Comparison of ENCODE assay signal across 8 mouse cellular contexts in the genomic region with DNA sequence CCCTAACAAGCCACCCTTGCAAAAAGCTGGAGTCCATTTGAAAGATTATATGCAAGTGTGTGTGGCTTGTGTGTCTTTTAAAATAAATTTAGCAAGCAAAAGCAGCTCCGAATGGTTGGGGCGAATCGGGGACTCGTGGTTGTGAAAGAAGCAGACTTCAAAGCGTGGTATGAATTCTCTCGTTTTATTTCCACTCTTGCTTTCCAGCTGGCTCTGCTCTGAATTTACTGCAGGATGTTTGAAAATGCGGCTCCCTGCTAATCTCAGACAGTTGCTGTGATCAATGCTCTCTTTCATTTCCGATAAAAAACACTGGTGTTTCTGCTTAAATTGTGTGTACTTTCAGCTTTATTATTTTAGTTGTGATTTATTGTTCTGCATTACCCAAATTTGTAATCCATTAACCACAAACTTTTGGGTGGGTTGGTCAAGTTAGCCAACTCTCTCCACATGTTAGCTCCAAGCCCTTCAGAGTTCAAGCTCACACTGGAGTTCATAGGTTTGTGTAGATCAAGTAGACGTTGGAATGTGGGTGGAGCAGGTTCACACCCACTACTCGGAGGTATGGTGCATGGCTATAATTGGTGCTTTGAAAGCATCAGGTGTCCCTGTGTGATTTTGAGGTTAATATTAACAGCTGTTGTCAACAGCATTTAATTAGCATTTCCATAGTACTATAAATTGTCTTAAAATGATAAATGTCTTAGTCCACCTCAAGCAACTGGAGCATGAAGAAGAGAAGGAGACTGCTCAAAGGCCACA.
DNase-seq lines count a peak whose midpoint lies in the region; ATAC-seq and TF ChIP-seq lines count a peak whose summit lies in the region.

No protein-coding gene starts in this region.

- H3K4me1 ChIP-seq in heart, embryonic 13.5 days = peaks cover 37% of the 10 kb centered on the region
- peaks cover 14% of the 10 kb centered on the region for H3K4me1 ChIP-seq in heart, embryonic 11.5 days (ENCODE audit: control insufficient read depth, insufficient read depth, low read length)

- H3K4me3 ChIP-seq in heart, embryonic 13.5 days = no peak overlapping the region
- no peak overlapping the region for H3K4me3 ChIP-seq in heart, embryonic 11.5 days (ENCODE audit: low read depth, low read length)

- no peaks in the 10 kb centered on the region for H3K36me3 ChIP-seq in heart, embryonic 13.5 days
- H3K36me3 ChIP-seq in heart, embryonic 11.5 days (ENCODE audit: control insufficient read depth, insufficient read depth, low read length) = no peaks in the 10 kb centered on the region

- H3K4me2 ChIP-seq in heart, embryonic 13.5 days = no peak overlapping the region
- H3K4me2 ChIP-seq in heart, embryonic 11.5 days = no peak overlapping the region

- no peak for TF ChIP-seq POLR2A in brain, embryonic 14.5 days (IDR thresholded peaks at IDR 0.05; ENCODE audit: borderline replicate concordance, extremely low read depth, insufficient read depth, insufficient read length, poor library complexity, severe bottlenecking)

- TF ChIP-seq CTCF in brain, embryonic 14.5 days (IDR thresholded peaks at IDR 0.05; ENCODE audit: borderline replicate concordance, extremely low read depth, insufficient read depth, insufficient read length) = no peak

- no peaks in the 10 kb centered on the region for H3K27me3 ChIP-seq in heart, embryonic 13.5 days (replicated peaks)
- no peaks in the 10 kb centered on the region for H3K27me3 ChIP-seq in heart, embryonic 11.5 days (ENCODE audit: control insufficient read depth, insufficient read depth, low read length)

- ATAC-seq in heart, embryonic 13.5 days (ENCODE audit: extremely low read depth, insufficient number of reproducible peaks, low FRiP score, low TSS enrichment) = no peak
- no peak for ATAC-seq in heart, embryonic 11.5 days (replicated peaks; ENCODE audit: insufficient number of reproducible peaks, low FRiP score, low TSS enrichment)

- WGBS in heart, embryonic 13.5 days = 68% methylated on average over 10 of the region's 10 CpGs
- 76% methylated on average over 10 of the region's 10 CpGs for whole genome bisulfite sequencing in heart, embryonic 11.5 days (ENCODE audit: insufficient replicate concordance)

- peak; percentile 23 for DNase-seq in brain, embryonic 14.5 days (ENCODE audit: low read depth)
- peak; percentile 68 for DNase-seq in kidney, postnatal 10 days
- peak; percentile 44 for DNase-seq in right cerebral cortex, adult 18-20 months
- DNase-seq in ovary, postnatal 14 days (ENCODE audit: low spot score) = no peak
- DNase-seq in spleen, adult 18-20 months = no peak
- no peak for DNase-seq in MN1 (ENCODE audit: low spot score)

- no peak overlapping the region for H3K9ac ChIP-seq in heart, embryonic 13.5 days
- H3K9ac ChIP-seq in heart, embryonic 11.5 days (ENCODE audit: low read depth, low read length) = no peak overlapping the region

- H3K27ac ChIP-seq in heart, embryonic 13.5 days (replicated peaks) = 0 out of 2 replicates have a peak overlapping the region, but pooled peaks have one; percentile 1
- H3K27ac ChIP-seq in heart, embryonic 11.5 days (ENCODE audit: low read depth, low read length) = no peak overlapping the region

- no peaks in the 10 kb centered on the region for H3K9me3 ChIP-seq in heart, embryonic 13.5 days
- H3K9me3 ChIP-seq in heart, embryonic 11.5 days (replicated peaks; ENCODE audit: control insufficient read depth, low read length) = no peaks in the 10 kb centered on the region

Comparison
In these comparisons a context has a peak if more than half of its experiments do, and no peak if none do; other contexts are left out.
1. DNase-seq: peak in brain, embryonic 14.5 days (single experiment), kidney, postnatal 10 days (single experiment) and right cerebral cortex, adult 18-20 months (single experiment); none in ovary, postnatal 14 days (single experiment), spleen, adult 18-20 months (0 of 2) and MN1 (single experiment).